Comparison of ENCODE assay signal across 24 mouse cellular contexts in the genomic region with DNA sequence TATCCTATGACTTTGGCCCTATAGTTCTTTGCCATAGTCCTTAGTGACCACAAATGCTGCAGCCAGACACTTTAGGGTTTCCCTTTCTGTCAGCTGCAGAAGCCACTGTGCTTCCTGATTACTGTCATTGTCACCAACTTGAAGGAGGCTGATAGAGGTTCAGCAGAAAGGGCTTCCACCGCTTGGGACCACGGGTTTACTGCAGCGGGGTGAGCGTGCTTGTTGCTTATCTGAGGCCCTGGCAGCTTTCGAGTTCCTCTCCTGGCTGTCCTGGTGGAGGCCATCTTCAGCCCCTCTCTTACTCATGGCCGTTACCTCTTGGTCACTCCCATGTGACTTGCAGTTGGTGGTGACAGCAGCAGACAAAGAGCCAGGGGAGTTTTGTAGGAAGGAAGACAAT. TPM values are rescaled to one million over a fixed set of nuclear protein-coding genes. Genes with fewer than 3 reads are reported as not detected.
DNase-seq lines count a peak whose midpoint lies in the region; ATAC-seq and TF ChIP-seq lines count a peak whose summit lies in the region.
"Had no signal": no experiment of that assay in that cellular context is flagged by ENCODE, and none has a peak within 500 bp of the region (broad histone marks: within the 10 kb centered on the region; RNA-seq: fewer than 3 reads in every experiment).

No protein-coding gene starts in this region.

- TF ChIP-seq CTCF in liver, postnatal 0 days (IDR thresholded peaks at IDR 0.05; ENCODE audit: low read depth) = no peak

- no peak overlapping the region for H3K4me3 ChIP-seq in heart, embryonic 11.5 days (ENCODE audit: low read depth, low read length)
- no peak overlapping the region for H3K4me3 ChIP-seq in liver, embryonic 13.5 days (replicated peaks)
- no peak overlapping the region for H3K4me3 ChIP-seq in liver, postnatal 0 days (ENCODE audit: low read depth, low read length)
- no peak overlapping the region for H3K4me3 ChIP-seq in forebrain, embryonic 12.5 days (replicated peaks)
- H3K4me3 ChIP-seq in forebrain, embryonic 13.5 days = no peak overlapping the region
- H3K4me3 ChIP-seq: embryonic facial prominence, embryonic 12.5 days; heart, embryonic 12.5 days; intestine, embryonic 15.5 days had no signal

- no peak overlapping the region for H3K4me2 ChIP-seq in heart, embryonic 11.5 days
- H3K4me2 ChIP-seq in liver, embryonic 13.5 days = no peak overlapping the region
- no peak overlapping the region for H3K4me2 ChIP-seq in liver, postnatal 0 days (ENCODE audit: low read depth, low read length)
- H3K4me2 ChIP-seq in forebrain, embryonic 12.5 days = no peak overlapping the region
- H3K4me2 ChIP-seq in forebrain, embryonic 13.5 days = no peak overlapping the region
- H3K4me2 ChIP-seq: embryonic facial prominence, embryonic 12.5 days; heart, embryonic 12.5 days; hindbrain, embryonic 14.5 days; intestine, embryonic 15.5 days had no signal

- H3K27me3 ChIP-seq in heart, embryonic 11.5 days (ENCODE audit: control insufficient read depth, insufficient read depth, low read length) = no peaks in the 10 kb centered on the region
- no peaks in the 10 kb centered on the region for H3K27me3 ChIP-seq in liver, embryonic 13.5 days
- no peaks in the 10 kb centered on the region for H3K27me3 ChIP-seq in liver, postnatal 0 days (ENCODE audit: insufficient read depth, low read length)
- no peaks in the 10 kb centered on the region for H3K27me3 ChIP-seq in forebrain, embryonic 12.5 days
- 0 out of 2 replicates have a peak, but pooled peaks cover 2% of the 10 kb centered on the region for H3K27me3 ChIP-seq in forebrain, embryonic 13.5 days
- H3K27me3 ChIP-seq: CH12.LX; embryonic facial prominence, embryonic 12.5 days; heart, embryonic 12.5 days; intestine, embryonic 15.5 days; Patski had no signal

- WGBS in heart, embryonic 11.5 days (ENCODE audit: insufficient replicate concordance) = 26% methylated on average over 6 of the region's 6 CpGs
- 20% methylated on average over 6 of the region's 6 CpGs for WGBS in liver, embryonic 13.5 days (ENCODE audit: insufficient replicate concordance)
- 39% methylated on average over 6 of the region's 6 CpGs for WGBS in liver, postnatal 0 days (ENCODE audit: insufficient replicate concordance)
- 86% methylated on average over 6 of the region's 6 CpGs for WGBS in forebrain, embryonic 12.5 days
- 95% methylated on average over 6 of the region's 6 CpGs for WGBS in forebrain, embryonic 13.5 days

- peaks cover 67% of the 10 kb centered on the region for H3K4me1 ChIP-seq in heart, embryonic 11.5 days (ENCODE audit: control insufficient read depth, insufficient read depth, low read length)
- H3K4me1 ChIP-seq in liver, embryonic 13.5 days (replicated peaks) = peaks cover 50% of the 10 kb centered on the region
- H3K4me1 ChIP-seq in liver, postnatal 0 days (ENCODE audit: insufficient read depth) = peaks cover 16% of the 10 kb centered on the region
- peaks cover 28% of the 10 kb centered on the region for H3K4me1 ChIP-seq in forebrain, embryonic 12.5 days
- peaks cover 13% of the 10 kb centered on the region; the same call in 1 of the 2 replicates for H3K4me1 ChIP-seq in forebrain, embryonic 13.5 days

- no peak for TF ChIP-seq EP300 in liver, postnatal 0 days (IDR thresholded peaks at IDR 0.05; ENCODE audit: low read depth)

- 0 out of 2 replicates have a peak overlapping the region, but pooled peaks have one; percentile 29 for H3K27ac ChIP-seq in heart, embryonic 11.5 days (ENCODE audit: low read depth, low read length)
- H3K27ac ChIP-seq in liver, embryonic 13.5 days = peak overlapping the region; percentile 29
- no peak overlapping the region for H3K27ac ChIP-seq in liver, postnatal 0 days (ENCODE audit: low read depth)
- no peak overlapping the region for H3K27ac ChIP-seq in forebrain, embryonic 12.5 days
- no peak overlapping the region for H3K27ac ChIP-seq in forebrain, embryonic 13.5 days
- H3K27ac ChIP-seq: embryonic facial prominence, embryonic 12.5 days; hindbrain, embryonic 14.5 days; intestine, embryonic 15.5 days had no signal

- no peak overlapping the region for H3K9ac ChIP-seq in heart, embryonic 11.5 days (ENCODE audit: low read depth, low read length)
- no peak overlapping the region for H3K9ac ChIP-seq in liver, embryonic 13.5 days
- H3K9ac ChIP-seq in liver, postnatal 0 days (replicated peaks) = no peak overlapping the region
- H3K9ac ChIP-seq in forebrain, embryonic 12.5 days = no peak overlapping the region
- H3K9ac ChIP-seq in forebrain, embryonic 13.5 days = no peak overlapping the region
- H3K9ac ChIP-seq: embryonic facial prominence, embryonic 12.5 days; forebrain, postnatal 0 days; heart, embryonic 12.5 days; hindbrain, embryonic 14.5 days; intestine, embryonic 15.5 days had no signal

- H3K36me3 ChIP-seq in heart, embryonic 11.5 days (ENCODE audit: control insufficient read depth, insufficient read depth, low read length) = no peaks in the 10 kb centered on the region; the same call in 1 of the 2 replicates
- H3K36me3 ChIP-seq in liver, embryonic 13.5 days = peaks cover 56% of the 10 kb centered on the region
- H3K36me3 ChIP-seq in liver, postnatal 0 days (replicated peaks; ENCODE audit: insufficient read depth, low read length) = peaks cover 67% of the 10 kb centered on the region
- no peaks in the 10 kb centered on the region for H3K36me3 ChIP-seq in forebrain, embryonic 12.5 days (replicated peaks)
- H3K36me3 ChIP-seq in forebrain, embryonic 13.5 days (ENCODE audit: poor library complexity, severe bottlenecking) = no peaks in the 10 kb centered on the region
- H3K36me3 ChIP-seq: embryonic facial prominence, embryonic 12.5 days had no signal

- DNase-seq in heart, adult 18-20 months = no peak
- no peak for DNase-seq in liver, embryonic 13.5 days
- DNase-seq in liver, postnatal 0 days = no peak
- DNase-seq: adrenal gland, adult 2 months; adrenal gland, postnatal 25 days; cerebellum, adult 8-10 months; cerebellum, postnatal 14 days; forebrain, postnatal 0 days; gastrocnemius, postnatal 14 days; heart, postnatal 4 days had no signal

- no peak for ATAC-seq in heart, embryonic 11.5 days (replicated peaks; ENCODE audit: insufficient number of reproducible peaks, low FRiP score, low TSS enrichment)
- no peak for ATAC-seq in liver, embryonic 13.5 days (ENCODE audit: low read depth)
- ATAC-seq in liver, postnatal 0 days = no peak
- ATAC-seq in granulocyte monocyte progenitor cell, adult 5-6 weeks (replicated peaks; ENCODE audit: poor library complexity, severe bottlenecking) = peak; percentile 51
- ATAC-seq in forebrain, embryonic 12.5 days (ENCODE audit: low FRiP score) = no peak
- no peak for ATAC-seq in forebrain, embryonic 13.5 days
- ATAC-seq: activated CD4-positive, CD25-positive, alpha-beta regulatory T cell, adult 4 months; forebrain, postnatal 0 days; intestine, embryonic 15.5 days; Patski had no signal

- H3K9me3 ChIP-seq in heart, embryonic 11.5 days (replicated peaks; ENCODE audit: control insufficient read depth, low read length) = no peaks in the 10 kb centered on the region
- no peaks in the 10 kb centered on the region for H3K9me3 ChIP-seq in liver, embryonic 13.5 days (replicated peaks)
- H3K9me3 ChIP-seq in liver, postnatal 0 days (ENCODE audit: low read length) = no peaks in the 10 kb centered on the region
- H3K9me3 ChIP-seq in forebrain, embryonic 12.5 days = no peaks in the 10 kb centered on the region
- H3K9me3 ChIP-seq in forebrain, embryonic 13.5 days (replicated peaks) = no peaks in the 10 kb centered on the region
- H3K9me3 ChIP-seq: embryonic facial prominence, embryonic 12.5 days; heart, embryonic 12.5 days; intestine, embryonic 15.5 days had no signal

RNA-seq across cellular contexts. Expression of a gene that starts 21.4 kb away (rescaled TPM):
- 0.89 TPM in 1 of 2 replicates, not detected in the other for polyA plus RNA-seq in heart, embryonic 11.5 days (2014; fragmentation: Nextera tagmentation; extraction: Ambion mirVana)
- 1 to 10 TPM; 2.6 to 3.0 TPM for total RNA-seq in heart, adult 18-20 months (2021)
- polyA plus RNA-seq in liver, embryonic 13.5 days (2015; fragmentation: Nextera tagmentation; extraction: Ambion mirVana) = 0.31 and 3.1 TPM in 2 replicates
- not detected in 2 replicates for polyA plus RNA-seq in liver, postnatal 0 days (2015; fragmentation: Nextera tagmentation; extraction: Ambion mirVana)
- not detected in 2 replicates for total RNA-seq in granulocyte monocyte progenitor cell, adult 5-6 weeks (2014; fragmentation: Nextera tagmentation)
- total RNA-seq in granulocyte monocyte progenitor cell, adult 5-6 weeks (2017) = 2.6 TPM in 1 of 2 replicates, not detected in the other
- polyA plus RNA-seq in forebrain, embryonic 12.5 days (2016; fragmentation: Nextera tagmentation; extraction: Ambion mirVana) = not detected in 2 replicates
- not detected in 2 replicates for polyA plus RNA-seq in forebrain, embryonic 13.5 days (2015; fragmentation: Nextera tagmentation; extraction: Ambion mirVana)
- total RNA-seq: adrenal gland, adult 2 months; forebrain, postnatal 0 days; gastrocnemius, adult 18-20 months had no signal
- polyA plus RNA-seq: embryonic facial prominence, embryonic 12.5 days; forebrain, embryonic 11.5 days; forebrain, postnatal 0 days; gonadal fat pad, adult 2 months; hindbrain, embryonic 14.5 days had no signal

RNA-seq across cellular contexts. Expression of a gene that starts 32.2 kb away (rescaled TPM):
- 5.8 and 5.9 TPM in 2 replicates for polyA plus RNA-seq in heart, embryonic 11.5 days (2014; fragmentation: Nextera tagmentation; extraction: Ambion mirVana)
- 10 to 100 TPM; 43.4 to 49.6 TPM for total RNA-seq in heart, adult 18-20 months (2021)
- 4.0 and 6.7 TPM in 2 replicates for polyA plus RNA-seq in liver, embryonic 13.5 days (2015; fragmentation: Nextera tagmentation; extraction: Ambion mirVana)
- 14.8 and 15.8 TPM in 2 replicates for polyA plus RNA-seq in liver, postnatal 0 days (2015; fragmentation: Nextera tagmentation; extraction: Ambion mirVana)
- 15.8 and 21.1 TPM in 2 replicates for total RNA-seq in granulocyte monocyte progenitor cell, adult 5-6 weeks (2014; fragmentation: Nextera tagmentation)
- 23.1 and 28.5 TPM in 2 replicates for total RNA-seq in granulocyte monocyte progenitor cell, adult 5-6 weeks (2017)
- 23.1 and 25.7 TPM in 2 replicates for polyA plus RNA-seq in forebrain, embryonic 12.5 days (2016; fragmentation: Nextera tagmentation; extraction: Ambion mirVana)
- polyA plus RNA-seq in forebrain, embryonic 13.5 days (2015; fragmentation: Nextera tagmentation; extraction: Ambion mirVana) = 26.2 and 32.2 TPM in 2 replicates

RNA-seq across cellular contexts. Expression of a gene that starts 41.4 kb away (rescaled TPM):
- 15.4 and 16.0 TPM in 2 replicates for polyA plus RNA-seq in heart, embryonic 11.5 days (2014; fragmentation: Nextera tagmentation; extraction: Ambion mirVana)
- 10 to 100 TPM; 31.3 to 35.1 TPM for total RNA-seq in heart, adult 18-20 months (2021)
- 13.1 and 14.8 TPM in 2 replicates for polyA plus RNA-seq in liver, embryonic 13.5 days (2015; fragmentation: Nextera tagmentation; extraction: Ambion mirVana)
- polyA plus RNA-seq in liver, postnatal 0 days (2015; fragmentation: Nextera tagmentation; extraction: Ambion mirVana) = 16.0 and 18.1 TPM in 2 replicates
- total RNA-seq in granulocyte monocyte progenitor cell, adult 5-6 weeks (2014; fragmentation: Nextera tagmentation) = 59.2 and 81.5 TPM in 2 replicates
- 27.4 and 64.6 TPM in 2 replicates for total RNA-seq in granulocyte monocyte progenitor cell, adult 5-6 weeks (2017)
- 11.9 and 13.4 TPM in 2 replicates for polyA plus RNA-seq in forebrain, embryonic 12.5 days (2016; fragmentation: Nextera tagmentation; extraction: Ambion mirVana)
- 4.8 and 6.0 TPM in 2 replicates for polyA plus RNA-seq in forebrain, embryonic 13.5 days (2015; fragmentation: Nextera tagmentation; extraction: Ambion mirVana)

Comparison
In these comparisons a context has a peak if more than half of its experiments do, and no peak if none do; other contexts are left out.
1. H3K27ac ChIP-seq: peak in heart, embryonic 11.5 days (single experiment) and liver, embryonic 13.5 days (single experiment); none in liver, postnatal 0 days (single experiment), forebrain, embryonic 12.5 days (single experiment) and forebrain, embryonic 13.5 days (single experiment).